Mouse (Mus musculus): ENCODE results near the gene Pcsk6.

DNA sequence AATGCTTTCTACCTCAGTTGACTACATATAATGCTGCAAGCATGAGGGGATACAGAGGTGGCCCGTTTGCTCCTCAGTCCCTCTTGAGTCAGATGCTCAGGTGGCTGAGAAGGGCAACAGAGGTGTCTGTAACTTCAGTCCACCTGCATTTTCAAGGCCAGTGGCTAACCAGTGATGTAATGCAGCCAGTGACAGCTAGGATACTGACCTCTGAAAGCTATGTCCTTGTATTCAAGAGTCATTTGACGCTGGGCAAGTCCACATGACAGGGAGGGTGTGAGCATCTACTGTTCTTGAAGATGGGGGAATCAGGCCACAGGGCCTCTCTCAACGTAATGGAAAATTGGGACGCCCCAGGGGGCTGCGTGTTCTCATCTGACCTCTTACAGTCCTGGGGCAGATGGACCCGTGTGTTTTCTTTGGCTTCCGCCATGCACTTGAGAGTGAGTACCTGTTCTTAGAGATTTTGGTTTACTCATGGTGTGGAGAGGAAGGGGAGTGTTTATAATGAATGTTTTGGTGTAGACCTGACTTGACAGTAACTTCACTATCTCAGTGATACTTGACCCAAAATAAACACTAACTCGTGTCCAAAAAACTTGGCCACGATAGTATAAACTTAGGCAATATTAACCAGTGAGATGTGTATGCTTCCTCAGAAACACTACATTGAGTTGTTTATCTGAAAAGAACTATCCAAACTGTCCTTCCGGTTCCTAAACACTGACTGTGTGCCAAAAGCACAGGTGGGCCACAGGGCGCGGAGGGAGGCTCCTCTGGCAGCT, 48.0 kb downstream of the Pcsk6 start:
- TF ChIP-seq CTCF (IDR thresholded peaks at IDR 0.05; ENCODE audit: borderline replicate concordance, insufficient read depth, low read depth, low read length): no peak
- TF ChIP-seq POLR2A (IDR thresholded peaks at IDR 0.05; ENCODE audit: borderline replicate concordance, insufficient read depth, low read length): no peak

All from cerebellum, adult 2 months (tissue).